Mouse (Mus musculus): ENCODE data around the gene Tango6. TPM values are rescaled to one million over a fixed set of nuclear protein-coding genes. Genes with fewer than 3 reads are reported as not detected.
A peak's percentile ranks its signal among the peaks of the same experiment; 100 is the strongest.

Tango6 gene
- total RNA-seq, 2 experiments from 2014 or later = 5.7 to 7.1 TPM

GRCm38 (mm10) chr8:106809726-106810125 is 126.9 kb downstream of the Tango6 start:
- DNase-seq (ENCODE audit: extremely low spot score in 1 of 2, low spot score in 1 of 2) = no peak

DNA sequence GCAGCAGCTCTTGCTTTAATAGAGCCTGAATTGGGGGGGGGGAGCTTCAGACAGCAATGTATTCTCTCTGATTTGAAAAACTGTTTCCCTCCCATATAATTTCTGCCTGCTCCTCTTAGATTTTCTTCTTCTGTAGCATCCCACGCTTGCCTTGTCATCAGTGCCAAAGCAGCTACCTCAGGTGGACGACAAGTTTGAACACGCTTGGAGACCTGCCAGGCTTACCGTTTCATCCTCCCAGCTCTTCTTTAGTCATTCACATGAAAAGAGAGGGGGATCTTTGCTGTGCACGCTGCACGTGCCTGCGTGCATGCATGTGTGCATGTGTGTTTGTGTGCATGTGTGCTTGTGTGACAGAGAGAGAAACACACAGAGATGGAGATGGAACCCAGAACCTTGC is 127.5 kb downstream of the Tango6 start:
- DNase-seq (ENCODE audit: extremely low spot score in 1 of 2, low spot score in 1 of 2) = no peak

DNA sequence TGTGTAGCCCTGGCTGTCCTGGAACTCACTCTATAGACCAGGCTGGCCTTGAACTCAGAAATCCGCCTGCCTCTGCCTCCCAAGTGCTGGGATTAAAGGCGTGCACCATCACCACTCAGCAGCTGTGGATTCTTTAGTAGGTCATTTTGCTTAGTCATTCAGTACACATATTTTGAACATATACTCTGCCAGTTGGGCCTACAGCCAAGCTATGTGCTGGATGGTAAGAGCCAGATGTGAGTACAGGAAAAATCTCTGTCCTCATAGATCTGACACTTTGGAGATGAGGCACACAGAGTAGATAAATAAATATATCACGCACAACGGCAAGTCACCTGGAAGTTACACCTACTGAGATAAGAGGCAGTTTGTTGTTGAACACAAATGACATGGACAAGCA is 129.7 kb downstream of the Tango6 start:
- no peak for DNase-seq (ENCODE audit: extremely low spot score in 1 of 2, low spot score in 1 of 2)

- DNase-seq (ENCODE audit: extremely low spot score in 1 of 2, low spot score in 1 of 2) = peak; percentile 24 to 58
These were observed 133.7 kb downstream of the Tango6 start for GRCm38 (mm10) chr8:106816431-106817170.

DNA sequence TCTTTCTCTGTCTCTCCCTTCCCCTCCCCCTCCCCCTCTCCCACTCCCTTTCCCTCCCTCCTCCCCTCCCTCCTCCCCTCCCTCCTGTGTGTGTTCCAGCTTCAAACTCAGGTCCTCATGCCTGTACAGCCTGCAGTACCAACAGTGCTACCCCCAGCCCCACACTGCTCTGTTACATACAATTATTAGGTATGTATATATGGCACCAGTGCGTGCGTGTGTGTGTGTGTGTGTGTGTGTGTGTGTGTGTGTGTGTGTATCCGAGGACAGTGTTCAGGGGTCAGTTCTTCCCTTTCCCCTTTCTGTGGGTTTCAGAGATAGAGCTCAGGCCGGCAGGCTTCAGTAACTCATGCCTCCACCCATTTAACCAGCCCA is 134.3 kb downstream of the Tango6 start:
- no peak for DNase-seq (ENCODE audit: extremely low spot score in 1 of 2, low spot score in 1 of 2)

DNA sequence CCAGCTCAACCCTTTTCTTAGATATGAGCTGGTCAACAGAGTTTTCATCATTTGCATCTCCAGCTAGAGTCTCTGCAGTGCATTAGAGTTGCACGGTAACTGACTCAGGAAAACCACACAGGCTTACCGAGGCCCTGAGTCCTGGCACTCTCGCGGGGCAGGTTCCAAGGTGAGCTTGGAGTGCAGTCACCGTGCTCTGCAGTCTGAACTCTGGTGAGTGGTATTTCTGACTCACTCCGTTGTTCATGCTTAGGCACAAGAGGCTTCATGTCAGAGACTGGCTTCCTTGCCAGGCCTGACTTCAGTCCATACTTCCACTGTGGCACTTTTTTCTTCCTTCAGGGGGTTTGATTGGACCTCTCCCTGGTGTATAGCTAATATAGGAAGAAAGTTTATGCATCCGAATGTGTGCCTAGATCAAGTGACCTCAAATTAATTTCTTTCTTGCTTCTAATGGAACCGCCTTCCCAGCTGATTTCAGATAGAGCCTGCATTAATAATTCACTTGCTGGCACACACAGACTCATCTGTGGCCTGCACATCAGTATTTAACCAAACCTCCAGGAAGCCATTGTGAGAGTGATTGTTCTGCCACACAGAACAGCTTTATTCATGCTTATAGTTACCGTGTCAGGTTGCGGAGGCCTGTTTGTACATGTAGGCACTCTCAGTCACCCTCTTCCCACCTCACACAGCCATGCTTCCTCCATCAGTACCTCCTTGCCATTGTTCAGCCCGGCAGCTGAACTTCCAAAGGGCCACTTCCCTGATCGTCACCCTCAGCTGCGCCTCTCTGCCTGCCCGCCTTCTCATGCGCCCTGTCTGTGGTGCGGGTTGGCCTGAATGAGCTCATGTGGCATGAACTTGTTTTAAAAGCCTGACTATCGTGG is 136.0 kb downstream of the Tango6 start:
- no peak for DNase-seq (ENCODE audit: extremely low spot score in 1 of 2, low spot score in 1 of 2)

DNA sequence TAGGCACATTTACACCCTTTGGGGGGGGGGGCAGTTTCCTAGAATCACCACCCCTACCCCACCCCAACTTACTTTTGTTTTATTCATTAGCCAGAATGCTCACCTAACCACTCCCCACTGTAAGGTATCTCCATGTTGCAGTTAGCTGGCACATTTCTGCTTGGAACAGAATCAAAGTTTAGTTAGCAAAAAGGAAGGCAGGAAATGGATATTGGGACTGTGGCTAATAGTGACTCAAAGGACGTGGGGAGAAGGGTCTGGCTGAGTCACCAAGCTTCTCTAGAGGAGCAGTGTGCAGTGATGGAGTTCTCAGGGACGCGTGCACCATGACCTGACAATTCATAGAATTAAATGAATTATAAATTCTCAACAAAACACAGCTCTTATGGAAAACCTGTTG is 136.7 kb downstream of the Tango6 start:
- DNase-seq (ENCODE audit: extremely low spot score in 1 of 2, low spot score in 1 of 2) = no peak

- no peak for DNase-seq (ENCODE audit: extremely low spot score in 1 of 2, low spot score in 1 of 2)
These were observed 138.0 kb downstream of the Tango6 start for GRCm38 (mm10) chr8:106820553-106821515.

DNA sequence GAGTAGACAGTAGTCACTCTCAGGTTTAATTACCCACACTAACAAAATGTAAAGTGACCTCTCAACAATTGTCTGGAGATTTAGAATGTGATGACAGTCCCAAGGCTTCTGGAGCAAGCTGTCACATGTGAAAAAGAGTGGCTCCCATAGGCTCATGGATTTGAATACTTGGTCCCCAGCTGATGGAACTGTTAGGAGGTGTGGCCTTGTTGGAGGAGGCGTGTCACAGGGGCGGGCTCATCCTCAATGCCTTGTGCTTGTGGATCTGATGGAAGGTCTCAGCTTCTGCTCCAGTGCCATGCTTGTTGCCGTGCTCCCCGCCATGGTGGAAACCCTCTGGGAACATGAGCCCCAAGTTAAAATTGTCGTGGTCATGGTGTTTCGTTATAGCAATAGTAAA is 146.1 kb downstream of the Tango6 start:
- no peak for DNase-seq (ENCODE audit: extremely low spot score in 1 of 2, low spot score in 1 of 2)

- no peak for DNase-seq (ENCODE audit: extremely low spot score in 1 of 2, low spot score in 1 of 2)
These were observed 146.7 kb downstream of the Tango6 start for GRCm38 (mm10) chr8:106829526-106830045.

DNA sequence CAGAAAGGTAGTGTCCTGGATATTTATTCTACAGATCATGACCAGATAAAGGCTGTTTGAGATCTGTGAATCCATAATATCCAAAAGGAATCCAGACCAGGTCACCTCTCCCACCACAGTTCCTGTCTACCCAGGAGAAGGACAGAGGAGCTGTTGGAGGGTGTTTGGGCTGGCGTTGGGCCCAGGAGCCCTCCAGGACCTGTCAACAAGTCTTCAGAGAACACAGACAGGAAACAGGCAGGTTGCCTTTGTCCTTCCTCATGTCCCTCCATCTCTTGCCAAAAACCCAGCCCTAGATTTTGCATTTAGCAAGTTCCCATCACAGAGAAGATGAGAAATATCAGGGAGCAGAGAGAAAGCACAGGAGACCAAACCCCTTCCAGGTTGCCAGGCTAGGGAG is 152.0 kb downstream of the Tango6 start:
- DNase-seq (ENCODE audit: extremely low spot score in 1 of 2, low spot score in 1 of 2) = no peak

GRCm38 (mm10) chr8:106836525-106836924 is 153.7 kb downstream of the Tango6 start:
- DNase-seq (ENCODE audit: extremely low spot score in 1 of 2, low spot score in 1 of 2) = no peak

DNA sequence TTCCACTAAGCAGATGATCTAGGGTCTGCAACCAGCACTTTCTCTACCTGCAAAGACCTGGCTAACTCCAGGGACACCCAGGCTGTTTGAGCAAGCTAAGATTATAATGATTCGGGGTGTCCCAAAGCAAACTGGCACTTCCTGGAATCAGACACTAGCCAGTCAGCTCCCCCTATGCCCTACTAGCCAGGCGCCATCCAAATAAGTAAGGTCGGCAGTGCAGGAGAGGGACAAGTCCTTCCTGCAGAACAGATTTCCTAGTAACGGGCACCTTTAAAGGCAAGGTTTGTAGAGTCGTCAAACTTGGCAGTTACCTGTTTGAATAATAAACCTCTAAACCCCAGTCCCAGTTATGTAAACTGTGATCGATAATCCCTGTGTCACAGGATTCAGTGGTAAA is 155.9 kb downstream of the Tango6 start:
- no peak for DNase-seq (ENCODE audit: extremely low spot score in 1 of 2, low spot score in 1 of 2)

GRCm38 (mm10) chr8:106839209-106840001 is 156.5 kb downstream of the Tango6 start:
- no peak for DNase-seq (ENCODE audit: extremely low spot score in 1 of 2, low spot score in 1 of 2)

DNA sequence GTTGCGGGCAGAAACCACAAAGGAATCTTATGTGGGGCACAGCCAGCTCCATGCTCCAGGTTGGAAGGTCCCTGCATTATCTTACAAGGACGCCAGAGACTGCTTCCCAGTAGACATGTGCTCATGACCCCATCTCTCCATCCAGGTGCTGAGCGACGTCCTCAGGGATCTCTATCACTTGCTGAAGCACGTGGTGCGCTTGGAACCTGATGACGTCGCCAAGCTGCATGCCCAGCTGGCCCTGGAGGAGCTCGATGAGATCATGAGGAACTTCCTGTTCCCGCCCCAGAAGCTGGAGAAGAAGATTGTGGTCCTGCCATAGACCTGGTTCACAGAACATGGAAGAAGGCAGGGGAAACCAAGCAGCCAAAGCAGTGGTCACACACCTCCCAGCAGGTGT is 167.2 kb downstream of the Tango6 start:
- DNase-seq (ENCODE audit: extremely low spot score in 1 of 2, low spot score in 1 of 2) = no peak

GRCm38 (mm10) chr8:106854534-106855241 is 171.8 kb downstream of the Tango6 start:
- DNase-seq (ENCODE audit: extremely low spot score in 1 of 2, low spot score in 1 of 2) = no peak

DNA sequence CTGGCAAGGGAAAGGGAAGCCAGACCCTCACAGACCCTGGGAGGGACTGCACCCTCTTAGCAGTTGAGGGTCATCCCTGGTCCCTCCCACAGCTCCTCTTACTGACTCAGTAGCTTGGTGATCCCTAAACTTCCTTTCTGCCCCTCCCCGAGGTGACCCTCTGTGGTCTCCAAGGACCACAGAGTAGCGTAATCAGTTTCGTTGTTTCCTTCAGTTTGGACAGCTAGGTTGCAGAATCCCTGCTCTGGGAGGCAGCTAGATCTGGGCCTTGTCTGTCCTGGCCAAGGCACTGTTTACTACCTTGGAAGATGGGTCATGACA is 172.3 kb downstream of the Tango6 start:
- DNase-seq (ENCODE audit: extremely low spot score in 1 of 2, low spot score in 1 of 2) = no peak

- no peak for DNase-seq (ENCODE audit: extremely low spot score in 1 of 2, low spot score in 1 of 2)
These were observed 180.0 kb downstream of the Tango6 start for GRCm38 (mm10) chr8:106862845-106863244.

DNA sequence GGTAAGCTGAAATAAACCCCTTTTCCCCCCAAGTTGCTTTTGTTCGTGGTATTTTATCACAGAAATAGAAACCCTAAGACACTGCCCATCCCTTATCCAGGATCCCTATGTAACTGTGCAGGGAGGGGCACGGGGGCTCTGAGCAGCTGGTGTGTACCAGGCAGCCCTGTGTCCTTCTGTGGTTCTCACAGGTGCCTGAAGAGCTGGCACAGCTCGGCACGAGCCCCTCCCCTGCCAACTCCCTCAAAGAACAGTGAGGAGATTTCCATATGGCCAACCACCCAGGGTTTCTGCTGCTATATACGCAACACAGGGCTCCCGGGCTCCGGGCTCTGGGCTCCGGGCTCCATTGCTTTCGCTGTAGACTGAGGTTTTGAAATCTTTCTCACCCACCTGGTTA is 182.5 kb downstream of the Tango6 start:
- DNase-seq (ENCODE audit: extremely low spot score in 1 of 2, low spot score in 1 of 2) = no peak

All from layer of hippocampus, postnatal 25 days (tissue).